Mouse (Mus musculus) limb, embryonic 14.5 days (tissue): ENCODE data around the gene Fam129b. TPM values are rescaled to one million over a fixed set of nuclear protein-coding genes. Genes with fewer than 3 reads are reported as not detected.
"Not testable (repeated sequence)": the region's sequence is repeated elsewhere in the genome, so short reads cannot be mapped to it uniquely, and the experiment has no call there.

Experiments
- ATAC-seq: fragments of 200-750 bp; cut with Nextera tagmentation; 2 replicates; pipeline ENCODE4 v1.8.0; 2017; ENCODE audit warnings: low read depth, moderate number of reproducible peaks, moderate TSS enrichment; ENCODE audit not compliant: low FRiP score
- DNase-seq: peaks from one replicate; pipeline ENCODE4 v3.0.0-alpha.2; 2015; ENCODE audit warnings: low spot score
- H3K27ac ChIP-seq: fragments of 300-500 bp; sonication (generic); replicated peaks from 2 replicates; pipeline ENCODE4 v1.5.1; 2014; ENCODE audit warnings: low read depth, mild to moderate bottlenecking, low read length, moderate library complexity, mixed read lengths
- H3K27me3 ChIP-seq: fragments of 300-500 bp; sonication (generic); 2 replicates; pipeline ENCODE4 v1.6.1; 2014; ENCODE audit warnings: low read length, mixed read lengths; ENCODE audit not compliant: control insufficient read depth, insufficient read depth
- H3K36me3 ChIP-seq: fragments of 300-500 bp; sonication (generic); 2 replicates; pipeline ENCODE4 v1.6.1; 2014; ENCODE audit warnings: mild to moderate bottlenecking, low read length, moderate library complexity, mixed read lengths; ENCODE audit not compliant: control insufficient read depth, insufficient read depth
- H3K4me1 ChIP-seq: fragments of 300-500 bp; sonication (generic); 2 replicates; pipeline ENCODE4 v1.6.1; 2014; ENCODE audit warnings: antibody characterized with exemption, low read length, mixed read lengths; ENCODE audit not compliant: control insufficient read depth, insufficient read depth
- H3K4me2 ChIP-seq: fragments of 300-500 bp; sonication (generic); replicated peaks from 2 replicates; pipeline ENCODE4 v1.6.1; 2014; ENCODE audit warnings: low read depth, mild to moderate bottlenecking, low read length, moderate library complexity; ENCODE audit not compliant: severe bottlenecking
- H3K4me3 ChIP-seq: fragments of 300-500 bp; sonication (generic); replicated peaks from 2 replicates; pipeline ENCODE4 v1.5.1; 2014; ENCODE audit warnings: low read length
- H3K9ac ChIP-seq: fragments of 300-500 bp; sonication (generic); 2 replicates; pipeline ENCODE4 v1.6.1; 2014; ENCODE audit warnings: mild to moderate bottlenecking, low read depth, low read length, moderate library complexity; ENCODE audit not compliant: severe bottlenecking
- H3K9me3 ChIP-seq: fragments of 300-500 bp; sonication (generic); 2 replicates; pipeline ENCODE4 v1.6.1; 2016; ENCODE audit warnings: low read length; ENCODE audit not compliant: control insufficient read depth
- POLR2A ChIP-seq: fragments of 200-500 bp; IDR thresholded peaks from 2 replicates; pipeline ENCODE4 v1.8.0; 2012; ENCODE audit warnings: inconsistent platforms, mild to moderate bottlenecking, moderate library complexity, borderline replicate concordance; ENCODE audit not compliant: insufficient read depth, insufficient read length; ENCODE audit errors: extremely low read depth
- WGBS: fragments of 180-500 bp; shearing (Covaris S2); extraction: QIAGEN DNeasy Blood & Tissue Kit; methylation state at CpG from one replicate; pipeline ENCODE4 v1.1.7; 2014; 5-methylcytosine and 5-hydroxymethylcytosine counted together
- polyA plus RNA-seq, 2 experiments: library from polyadenylated mRNA; depleted of rRNA in 1 of 2; stranded (reverse) in 1 of 2; unstranded in 1 of 2; fragments of >200 nt; fragmentation: Nextera tagmentation in 1 of 2; extraction: Ambion mirVana in 1 of 2; gene quantifications; 2 replicates each; pipeline versions ENCODE4 v1.2.1 to v1.2.3; 2012 to 2014

Gene Fam129b
- polyA plus RNA-seq, 2 experiments: 46.2 to 73.5 TPM

GRCm38 (mm10) chr2:32846805-32847467 lies 29.0 kb upstream of the Fam129b start, which contains the start of gene Stxbp1:
Gene Stxbp1, minus strand, starts transcription at chr2:32847245.
- H3K4me1 ChIP-seq: no peaks in the 10 kb centered on the region
- H3K4me2 ChIP-seq: peak within 1 kb of the TSS; percentile 99
- H3K9me3 ChIP-seq: no peaks in the 10 kb centered on the region
- peak; percentile 96 for ATAC-seq
- DNase-seq: peak; percentile 88
- H3K4me3 ChIP-seq: peak within 1 kb of the TSS; percentile 74
- H3K27me3 ChIP-seq: 0 out of 2 replicates have a peak, but pooled peaks cover 4% of the 10 kb centered on the region
- TF ChIP-seq POLR2A: 0 out of 2 replicates have a peak, but pooled peaks have one; percentile 17
- H3K36me3 ChIP-seq: no peaks in the 10 kb centered on the region
- WGBS: 0% methylated on average over 9 of the region's 78 CpGs
- peak within 1 kb of the TSS; percentile 48; the same call in 1 of the 2 replicates for H3K27ac ChIP-seq
- H3K9ac ChIP-seq: peak within 1 kb of the TSS; percentile 70

DNA sequence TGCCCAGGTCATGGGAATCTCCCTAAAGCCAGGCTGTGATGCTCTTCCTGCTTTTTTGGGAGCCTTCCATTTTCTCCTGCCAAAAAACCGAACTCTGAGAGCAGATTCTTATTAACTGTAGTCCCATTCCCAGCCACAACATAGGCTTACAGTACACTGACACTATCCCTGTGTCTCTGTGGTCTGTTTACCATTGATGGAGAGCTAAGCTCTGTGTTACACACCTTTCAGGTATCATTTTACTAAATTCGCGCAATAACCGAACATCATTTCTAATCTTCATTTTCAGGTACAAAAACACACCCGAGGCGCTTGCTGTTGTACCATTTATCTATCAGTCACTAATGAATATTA lies 28.5 kb upstream of the Fam129b start:
- H3K4me2 ChIP-seq: peak overlapping the region; percentile 29; the same call in 1 of the 2 replicates

DNA sequence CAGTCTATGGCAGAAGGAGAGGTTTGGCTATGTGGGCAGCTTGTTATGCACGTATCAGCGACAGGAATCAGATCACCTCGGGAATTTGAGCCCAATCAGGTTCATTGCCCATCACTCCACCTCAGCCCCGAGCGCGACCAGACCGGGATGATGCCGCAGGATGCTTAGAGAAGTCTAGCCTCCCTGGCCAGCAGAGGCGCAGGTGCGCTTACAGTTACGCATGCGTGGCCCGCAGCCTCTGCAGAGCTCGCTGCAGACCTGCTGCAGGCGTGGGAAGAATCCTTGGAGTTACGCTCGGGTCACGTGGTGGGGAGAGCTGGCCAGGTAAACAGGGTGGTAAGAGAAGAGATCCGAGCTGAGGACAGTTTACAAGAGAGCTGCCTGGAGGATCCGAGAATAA lies 23.8 kb upstream of the Fam129b start:
- Histone ChIP-seq H3K4me3 (no peak overlapping the region), H3K27me3 (0 out of 2 replicates have a peak, but pooled peaks cover 4% of the 10 kb centered on the region), H3K4me1 (no peaks in the 10 kb centered on the region), H3K27ac (no peak overlapping the region), H3K36me3 (no peaks in the 10 kb centered on the region), H3K9ac (no peak overlapping the region), H3K4me2 (no peak overlapping the region), H3K9me3 (no peaks in the 10 kb centered on the region)
- no peak for ATAC-seq
- 3% methylated on average over 20 of the region's 20 CpGs for WGBS
- TF ChIP-seq POLR2A: no peak
- no peak for DNase-seq

More for the DNA sequence above, 28.5 kb upstream of the Fam129b start:
- Histone ChIP-seq H3K4me1 (no peaks in the 10 kb centered on the region), H3K9ac (no peak overlapping the region), H3K4me3 (peak overlapping the region; percentile 74), H3K27me3 (0 out of 2 replicates have a peak, but pooled peaks cover 4% of the 10 kb centered on the region), H3K27ac (no peak overlapping the region), H3K9me3 (no peaks in the 10 kb centered on the region), H3K36me3 (no peaks in the 10 kb centered on the region)
- no peak for TF ChIP-seq POLR2A
- WGBS: 48% methylated on average over 6 of the region's 6 CpGs
- DNase-seq: no peak
- ATAC-seq: no peak; the same call in 1 of the 2 replicates

- H3K9ac ChIP-seq, H3K9me3 ChIP-seq, H3K4me2 ChIP-seq, H3K4me1 ChIP-seq, ATAC-seq, DNase-seq, H3K36me3 ChIP-seq, H3K27me3 ChIP-seq, H3K27ac ChIP-seq, H3K4me3 ChIP-seq: not testable (repeated sequence)
- WGBS: 70% methylated on average over 4 of the region's 4 CpGs
Observed at GRCm38 (mm10) chr2:32853716-32854115, 22.2 kb upstream of the Fam129b start.

- peak; percentile 88 for DNase-seq
- Histone ChIP-seq H3K9me3 (no peaks in the 10 kb centered on the region), H3K27me3 (0 out of 2 replicates have a peak, but pooled peaks cover 4% of the 10 kb centered on the region), H3K4me3 (no peak overlapping the region), H3K4me1 (no peaks in the 10 kb centered on the region), H3K27ac (no peak overlapping the region), H3K36me3 (no peaks in the 10 kb centered on the region), H3K4me2 (no peak overlapping the region), H3K9ac (no peak overlapping the region)
- 4% methylated on average over 8 of the region's 8 CpGs for WGBS
- no peak for TF ChIP-seq POLR2A
- ATAC-seq: peak; percentile 72
Observed at GRCm38 (mm10) chr2:32854206-32854605, 21.7 kb upstream of the Fam129b start.
